Mouse (Mus musculus) B cell, adult 2 months (primary cell): ENCODE measurements around the gene Kri1.
"Not testable (repeated sequence)": the region's sequence is repeated elsewhere in the genome, so short reads cannot be mapped to it uniquely, and the experiment has no call there.

Experiments
- DNase-seq, 2 experiments: peaks; one replicate each; pipeline ENCODE4 v3.0.0; 2022

The Kri1 gene

DNA sequence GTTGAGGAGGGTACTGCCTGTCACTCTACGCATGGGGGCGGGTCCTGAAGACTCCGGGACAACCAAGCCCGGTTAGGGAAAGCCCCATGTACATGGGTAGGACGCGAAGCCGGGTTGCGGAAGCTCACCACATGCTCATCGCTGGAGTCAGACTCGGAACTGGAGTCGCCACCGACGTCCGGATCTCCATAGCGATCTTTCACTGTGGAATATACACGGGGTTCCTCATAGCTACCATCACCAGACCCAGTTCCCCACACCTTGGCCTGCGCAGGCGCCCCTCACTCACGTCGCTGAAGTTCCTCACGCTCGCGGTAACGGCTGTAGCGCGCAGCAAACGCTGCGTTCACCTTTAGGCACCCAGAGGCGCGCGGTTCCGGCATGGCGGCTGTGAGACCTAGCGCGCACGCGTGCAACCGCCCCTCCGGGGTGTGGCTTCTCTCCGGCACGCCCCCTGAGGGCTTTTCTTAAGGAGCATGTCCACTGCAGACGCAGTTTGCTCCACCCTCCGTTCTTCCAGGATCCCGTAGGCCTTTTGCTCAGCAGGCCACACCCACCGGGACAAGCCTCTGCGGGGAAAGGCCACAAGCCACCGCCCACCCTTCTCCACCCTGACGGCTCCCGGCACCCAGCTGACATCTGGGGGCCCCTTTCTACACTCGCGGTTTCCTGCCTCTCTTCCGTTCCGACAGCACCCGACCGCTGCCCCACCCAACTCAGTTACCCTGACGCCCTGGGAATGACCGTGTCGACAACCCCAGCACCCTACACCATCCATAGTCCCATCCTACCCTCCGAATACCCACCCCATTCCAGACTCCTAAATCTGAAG, at the start of gene Kri1:
Gene Kri1 (minus strand): TSS at position 399 of the 832 bp plus-strand sequence.
- peak; percentile 96 to 97 for DNase-seq

DNA sequence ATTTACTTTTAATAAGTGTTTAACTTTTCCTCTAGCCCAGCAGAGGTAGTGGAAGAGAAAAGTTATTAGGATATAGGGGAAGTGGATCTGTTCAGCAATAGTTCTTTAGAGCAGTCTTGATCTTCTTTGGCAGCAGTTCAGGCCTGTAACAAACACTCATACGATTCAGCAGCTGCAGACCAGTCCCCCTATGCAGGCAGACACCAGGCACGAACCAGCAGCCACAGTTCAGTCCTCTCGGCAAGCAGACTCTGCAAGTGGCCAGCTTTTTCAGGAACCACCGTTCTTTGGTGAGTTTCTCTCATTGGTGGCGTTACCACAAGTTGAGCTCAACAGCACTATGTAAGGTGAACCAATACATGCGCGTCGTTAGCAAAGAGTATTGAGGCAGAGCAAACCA, 48.7 kb upstream of the Kri1 start:
- DNase-seq, result no peak

DNA sequence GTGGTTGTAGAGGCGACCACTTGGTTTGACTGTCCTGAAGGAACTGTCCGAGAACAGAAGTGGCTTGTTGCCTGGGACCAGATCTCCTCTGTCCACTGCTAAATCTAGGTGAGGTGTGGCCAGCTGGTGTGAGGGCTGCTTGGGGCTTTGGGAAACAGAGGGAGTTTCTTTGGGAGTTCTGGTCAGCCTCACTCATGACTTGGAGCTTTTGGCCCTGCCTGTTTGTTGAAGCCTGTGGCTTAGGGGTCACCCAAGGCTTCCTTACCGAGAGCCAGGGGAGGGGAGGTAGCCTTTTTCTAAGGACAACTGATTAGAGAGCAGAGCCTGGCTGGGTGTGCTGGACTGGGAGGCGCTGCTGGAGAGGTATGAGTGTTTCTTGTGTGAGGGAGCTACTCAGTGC, 47.6 kb upstream of the Kri1 start:
- DNase-seq, result no peak

DNA sequence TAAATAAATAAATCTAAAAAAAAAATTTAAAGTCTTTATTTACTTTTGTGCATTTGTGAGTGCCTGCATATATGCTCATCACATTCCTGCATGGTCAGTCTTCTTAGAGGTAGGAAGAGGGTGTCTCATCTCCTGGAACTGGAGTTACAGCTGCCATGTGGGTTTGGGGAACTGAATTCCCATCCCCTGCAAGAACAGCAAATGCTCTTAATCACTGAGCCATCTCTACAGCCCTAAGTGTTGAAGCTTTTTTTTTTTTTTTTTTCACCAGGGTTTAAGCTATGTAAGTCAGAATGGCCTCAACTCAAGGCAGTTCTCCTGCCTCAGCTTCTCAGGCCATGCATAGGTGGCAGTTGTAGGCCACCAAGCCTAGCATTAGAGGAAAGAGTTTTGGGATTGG, 47.0 kb upstream of the Kri1 start:
- no peak for DNase-seq

DNA sequence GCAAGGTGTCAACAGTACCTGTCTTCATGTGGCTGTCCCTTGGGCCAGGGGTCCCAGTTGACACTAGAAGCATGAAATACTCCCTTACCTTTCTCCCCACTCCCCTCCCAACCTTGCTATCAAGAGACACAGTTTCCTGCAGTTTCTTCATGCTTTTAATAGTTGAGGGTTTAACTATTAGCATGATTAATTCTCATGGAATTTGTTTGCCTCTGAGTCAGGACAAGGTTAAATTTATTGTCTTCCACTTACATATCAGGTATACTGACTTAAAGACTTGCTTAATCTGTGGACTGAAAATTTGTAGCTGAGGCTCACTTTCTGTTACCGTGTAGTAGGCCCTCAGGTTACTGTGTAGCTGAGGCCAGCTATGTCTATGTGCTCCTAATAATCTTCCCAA, 45.8 kb upstream of the Kri1 start:
- no peak for DNase-seq

DNA sequence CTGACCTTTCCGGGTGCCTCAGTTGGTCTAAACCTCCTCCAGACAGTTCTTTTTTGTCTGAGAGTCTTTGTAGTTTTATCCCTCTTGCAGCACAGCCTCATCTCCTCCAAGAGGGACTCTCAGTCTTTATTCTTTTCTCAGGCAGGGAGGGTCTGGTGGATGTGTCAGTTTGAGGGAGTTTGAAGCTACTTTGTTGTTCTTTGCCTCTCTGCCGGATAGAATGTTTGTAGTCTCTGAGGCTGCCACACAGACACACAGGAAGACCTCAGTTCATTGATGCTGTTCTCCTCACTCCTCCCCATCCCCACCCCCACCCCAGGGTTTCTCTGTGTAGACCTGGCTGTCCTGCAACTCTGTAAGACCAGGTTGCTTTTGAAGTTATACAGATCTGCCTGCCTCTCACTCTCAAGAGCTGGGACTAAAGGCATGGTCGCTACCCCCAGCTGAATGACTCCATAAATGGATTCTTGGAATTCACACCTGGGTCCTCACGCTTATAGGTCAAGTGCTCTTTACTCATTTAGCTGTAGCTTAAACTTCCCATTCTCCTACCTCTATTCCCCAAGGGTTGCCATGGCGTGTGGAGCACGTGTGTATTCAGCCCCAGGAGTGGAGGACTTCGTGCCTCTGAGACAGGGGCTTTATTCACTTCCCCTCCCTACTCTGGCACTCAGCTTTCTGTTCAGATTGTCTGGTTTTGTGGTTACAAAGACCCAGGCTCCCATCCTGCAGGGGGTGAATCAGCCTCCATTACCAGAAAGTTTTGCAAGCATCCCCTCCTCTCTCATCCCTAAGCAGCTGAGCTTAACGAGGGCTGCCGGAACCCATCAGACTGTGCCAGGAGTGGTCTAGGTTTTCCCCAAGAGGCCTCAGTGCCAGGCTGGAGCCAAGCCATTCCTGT, 44.6 kb upstream of the Kri1 start:
- DNase-seq, result peak in 1 of 2 experiments; percentile 37

DNA sequence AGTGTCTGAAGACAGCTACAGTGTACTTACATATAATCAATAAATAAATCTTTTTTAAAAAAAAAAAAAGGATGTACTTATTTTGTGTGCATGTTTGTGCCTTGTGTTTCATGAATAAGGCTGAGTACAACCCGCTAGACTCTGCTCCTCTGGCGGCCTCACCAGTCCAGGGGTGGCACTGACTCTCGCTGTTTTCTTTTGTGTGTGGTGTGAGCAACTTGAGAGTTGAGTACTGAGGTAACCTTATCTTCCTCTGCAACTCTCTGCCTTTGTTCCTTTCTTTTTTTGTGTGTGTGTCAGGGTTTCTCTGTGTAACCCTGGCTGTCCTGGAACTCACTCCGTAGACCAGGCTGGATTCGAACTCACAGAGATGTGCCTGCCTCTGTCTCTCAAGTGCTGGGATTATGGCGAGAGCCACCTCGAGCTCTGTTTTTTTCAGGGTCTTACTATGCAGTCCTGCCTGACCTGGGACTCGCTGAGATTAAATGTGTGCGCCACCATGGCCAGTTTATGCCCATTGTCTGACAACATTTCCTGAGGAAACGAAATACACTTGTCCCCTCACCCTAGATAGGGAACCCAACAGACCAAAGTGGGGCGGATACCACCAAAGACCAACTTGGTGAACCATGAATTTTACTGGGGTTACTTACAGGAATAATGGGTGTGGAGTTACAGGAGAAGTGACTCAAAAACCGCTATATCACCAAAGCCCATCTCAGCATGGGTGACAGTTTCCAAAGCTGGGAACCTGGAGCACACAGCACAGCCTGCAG, 43.8 kb upstream of the Kri1 start:
- no peak for DNase-seq

DNA sequence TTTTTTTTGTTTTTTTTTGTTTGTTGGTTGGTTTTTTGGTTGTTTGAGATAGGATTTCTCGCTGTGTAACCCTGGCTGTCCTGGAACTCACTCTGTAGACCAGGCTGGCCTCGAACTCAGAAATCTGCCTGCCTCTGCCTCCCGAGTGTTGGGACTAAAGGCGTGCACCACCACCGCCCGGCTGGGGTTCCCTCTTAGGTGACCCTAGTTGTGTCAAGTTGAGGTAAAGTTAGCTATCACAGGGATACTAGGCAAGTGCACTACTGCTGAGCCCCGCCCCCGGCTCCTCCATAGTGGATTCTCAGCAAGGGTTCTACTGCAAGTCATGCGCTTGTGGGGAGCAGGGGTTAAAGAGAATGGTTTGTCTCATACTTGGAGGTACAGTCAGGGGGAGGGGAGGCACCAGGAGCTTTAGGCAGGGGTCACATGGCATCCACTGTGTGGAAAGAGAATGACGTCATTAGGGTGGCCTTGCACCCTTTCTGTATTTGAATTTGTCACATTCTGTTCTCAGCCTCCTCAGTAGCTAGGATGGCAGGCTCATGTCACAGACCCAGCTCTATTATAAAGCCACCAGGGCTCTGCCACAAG, 42.0 kb upstream of the Kri1 start:
- DNase-seq, result peak in 1 of 2 experiments; percentile 24

DNA sequence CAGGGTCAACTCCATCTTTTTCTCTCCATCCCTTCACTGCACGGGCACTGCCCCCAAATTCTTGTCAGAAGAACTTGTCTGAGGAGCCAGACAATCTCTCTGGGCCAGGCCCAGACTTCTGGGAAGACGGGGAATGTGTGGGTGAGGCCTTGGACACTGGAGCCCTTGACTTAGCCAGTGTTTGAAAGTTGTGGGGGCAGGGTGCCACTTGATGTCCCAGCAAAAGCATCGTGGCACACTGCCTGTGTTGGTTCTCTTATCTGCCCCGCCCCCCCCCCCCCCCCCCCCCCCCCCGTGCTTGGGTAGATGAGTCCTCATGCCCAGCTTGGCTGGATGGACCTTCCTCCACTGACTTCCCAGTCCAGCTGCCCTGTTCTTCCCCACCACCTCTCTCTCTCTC, 41.3 kb upstream of the Kri1 start:
- DNase-seq, result no peak

DNA sequence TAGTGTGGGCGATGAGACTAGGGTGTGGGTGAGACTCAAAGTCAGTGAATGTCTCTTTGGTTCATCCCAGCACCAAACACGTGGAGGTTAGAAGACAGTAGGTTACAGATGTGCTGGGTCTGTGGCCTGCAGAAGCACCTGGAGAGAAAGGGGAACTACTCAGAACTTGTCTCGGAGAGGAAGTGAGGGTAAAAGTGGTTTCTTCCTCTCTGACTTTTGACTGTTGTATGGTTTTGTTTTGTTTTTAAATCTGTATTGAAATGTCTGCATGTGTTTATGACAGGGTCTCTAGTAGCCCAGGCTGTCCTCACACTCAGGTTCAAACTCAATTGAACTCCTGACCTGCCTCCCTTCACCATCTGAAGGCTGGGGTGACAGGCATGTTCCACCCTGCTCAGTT, 40.3 kb upstream of the Kri1 start:
- DNase-seq, result peak; percentile 62 to 66

DNA sequence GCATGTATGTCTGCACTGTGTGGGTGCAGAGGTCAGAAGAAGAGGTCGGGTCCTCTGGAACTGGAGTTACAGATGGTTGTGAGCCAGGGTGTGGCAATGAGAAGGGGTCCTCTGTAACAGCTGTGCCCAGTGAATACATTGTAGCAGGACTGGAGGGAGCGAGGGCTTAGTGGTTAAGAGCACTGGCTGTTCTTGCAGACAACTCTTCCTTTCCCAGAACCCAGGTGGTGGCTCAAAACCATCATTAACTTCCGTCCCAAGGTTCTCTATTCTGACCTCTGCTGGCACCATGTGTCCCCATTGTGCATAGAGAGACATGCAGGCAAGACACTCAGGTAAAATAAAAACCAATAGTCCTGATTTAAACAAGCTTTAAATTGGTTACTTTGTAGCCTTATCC, 39.8 kb upstream of the Kri1 start:
- no peak for DNase-seq

DNA sequence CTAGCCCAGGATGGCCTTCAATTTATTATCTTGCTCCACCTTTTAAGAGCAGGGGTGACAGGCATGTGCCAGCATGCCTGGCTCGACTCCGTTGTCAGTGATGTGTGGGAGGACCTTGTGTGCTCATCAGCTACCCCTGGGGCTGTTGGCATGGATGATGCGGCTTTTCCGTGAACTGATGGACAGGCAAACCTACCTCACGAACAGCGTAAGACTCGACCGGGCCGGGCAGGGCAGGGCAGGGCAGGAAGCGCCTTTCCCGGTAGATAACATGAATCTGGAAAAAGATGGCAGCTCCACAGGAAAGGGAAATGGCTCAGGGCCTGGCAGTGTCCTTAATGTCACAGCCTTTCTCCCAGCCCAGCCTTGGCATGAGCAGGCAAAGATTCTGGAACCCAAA, 36.5 kb upstream of the Kri1 start:
- DNase-seq, result no peak

DNA sequence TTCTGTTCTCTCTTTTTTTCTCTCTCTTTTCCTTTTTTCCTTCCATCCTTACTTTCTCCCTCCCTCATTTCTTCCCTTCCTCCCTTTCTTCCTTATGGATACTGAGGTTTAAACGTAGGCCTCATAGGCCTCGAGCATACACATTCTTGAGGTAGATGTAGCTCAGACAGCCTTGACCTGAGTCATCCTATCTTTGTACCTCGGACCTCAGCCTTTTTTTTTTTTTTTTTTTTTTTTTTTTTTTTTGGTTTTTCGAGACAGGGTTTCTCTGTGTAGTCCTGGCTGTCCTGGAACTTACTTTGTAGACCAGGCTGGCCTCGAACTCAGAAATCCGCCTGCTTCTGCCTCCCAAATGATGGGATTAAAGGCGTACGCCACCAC, 35.1 kb upstream of the Kri1 start:
- not testable (repeated sequence) for DNase-seq

DNA sequence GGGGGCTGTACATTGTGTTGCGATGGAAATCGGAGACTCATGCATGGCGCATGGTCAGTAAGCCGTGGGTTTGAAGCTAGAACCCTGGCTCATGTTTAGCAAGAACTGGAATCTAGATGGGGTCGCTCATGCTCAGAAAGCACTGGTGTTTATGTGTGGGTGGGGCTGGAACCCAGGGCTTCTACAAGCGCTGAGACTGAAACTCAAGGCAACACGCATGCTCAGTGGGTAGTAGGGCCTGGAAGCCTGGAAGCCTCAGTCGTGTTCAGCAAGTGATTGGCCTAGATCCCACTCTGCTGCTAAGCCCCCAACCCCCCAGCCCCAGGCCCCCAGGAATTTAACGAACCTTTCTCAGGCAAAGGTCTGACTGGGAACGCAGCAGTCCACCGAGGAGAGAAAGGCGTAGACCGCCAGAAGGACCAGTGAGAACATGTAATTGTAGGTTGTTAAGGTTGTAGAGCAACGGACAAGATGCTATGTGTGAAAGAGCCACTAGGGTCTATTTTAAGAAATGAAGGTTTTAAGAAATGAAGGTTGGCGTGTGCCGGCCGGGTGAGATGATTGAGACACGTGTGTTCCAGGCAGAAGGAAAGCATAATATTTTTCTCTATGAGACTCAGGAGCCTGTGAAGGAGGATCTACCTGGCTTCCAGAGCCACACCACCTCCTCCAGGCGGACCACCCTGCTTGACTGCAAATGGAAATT, 34.6 kb upstream of the Kri1 start:
- DNase-seq, result peak; percentile 37 to 38

DNA sequence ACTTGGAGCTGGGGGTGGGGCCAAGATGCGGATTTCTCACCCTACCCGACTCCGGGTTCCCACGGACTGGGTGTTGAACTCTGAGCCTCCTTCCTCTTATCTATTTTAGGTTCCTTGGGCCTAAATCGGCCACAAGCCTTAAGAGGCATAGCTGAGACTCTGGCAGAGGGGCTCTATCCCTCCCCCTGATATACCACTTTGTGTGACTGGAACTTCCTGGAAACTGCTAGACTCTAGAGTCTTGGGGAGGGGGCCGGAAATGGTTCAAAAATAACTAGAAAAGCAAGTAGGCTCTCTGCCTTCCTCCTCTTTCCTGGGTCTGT, 33.7 kb upstream of the Kri1 start:
- peak; percentile 72 to 74 for DNase-seq

DNA sequence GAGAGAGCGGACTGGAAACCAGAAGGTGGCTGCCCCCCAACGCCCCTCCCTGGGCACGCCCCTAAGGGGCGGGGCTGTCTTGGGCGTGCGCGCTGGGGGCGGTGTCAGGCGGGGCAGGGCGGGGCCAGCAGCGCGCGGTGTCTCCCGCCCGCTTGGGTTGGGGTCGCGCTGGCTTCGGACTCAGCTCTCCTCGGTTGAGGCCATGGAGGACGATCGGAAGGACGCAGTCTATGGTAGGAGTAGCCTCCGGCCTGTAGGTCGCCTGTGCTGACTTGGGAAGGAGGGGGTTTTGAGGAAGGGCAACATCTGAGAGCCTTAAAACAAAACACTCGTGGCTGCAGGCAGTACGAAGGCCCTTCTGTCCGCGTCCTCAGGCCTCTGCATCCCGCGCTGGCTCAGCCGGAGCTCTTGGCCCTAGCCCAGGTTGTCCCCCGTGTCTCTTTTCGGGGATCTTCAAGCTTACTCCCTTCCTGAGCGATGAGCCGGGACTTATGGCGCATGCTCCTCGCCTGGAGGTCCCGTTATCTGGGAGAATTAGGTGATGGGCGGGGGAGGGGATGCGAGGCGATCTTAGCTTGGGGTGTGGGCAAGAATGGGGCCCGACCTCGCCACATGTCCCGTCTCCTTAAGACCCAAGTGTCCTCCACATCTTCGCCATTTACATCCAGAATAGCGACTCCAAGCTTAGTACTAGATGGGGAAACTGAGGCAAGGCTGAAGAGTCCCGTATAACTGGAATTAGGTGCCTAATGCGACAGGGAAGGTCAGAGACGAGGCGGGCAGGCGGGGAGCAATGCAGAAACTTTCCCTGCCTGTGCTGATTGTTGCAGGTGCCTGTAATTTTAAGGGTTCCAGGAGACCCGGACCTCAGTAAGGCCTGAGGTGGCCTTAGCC, 33.1 kb upstream of the Kri1 start, which contains the start of gene Slc44a2:
Gene Slc44a2 (plus strand): TSS at position 80 of the 894 bp plus-strand sequence.
- peak; percentile 92 to 95 for DNase-seq

DNA sequence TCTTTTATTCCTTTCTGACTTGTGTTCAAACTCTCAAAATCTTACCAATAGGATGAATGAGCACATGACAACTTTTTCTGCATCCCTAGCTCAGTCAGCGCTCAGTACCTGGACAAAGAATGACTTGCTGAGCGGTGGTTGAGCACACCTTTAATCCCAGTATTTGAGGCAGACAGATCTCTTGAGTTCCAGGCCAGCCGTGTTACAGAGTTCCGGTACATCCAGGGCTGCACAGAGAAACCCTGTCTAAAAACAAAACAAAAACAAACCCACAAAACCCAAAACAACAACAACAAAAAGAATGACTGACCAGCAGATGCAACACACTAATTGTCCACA, 32.5 kb upstream of the Kri1 start:
- DNase-seq, result no peak

DNA sequence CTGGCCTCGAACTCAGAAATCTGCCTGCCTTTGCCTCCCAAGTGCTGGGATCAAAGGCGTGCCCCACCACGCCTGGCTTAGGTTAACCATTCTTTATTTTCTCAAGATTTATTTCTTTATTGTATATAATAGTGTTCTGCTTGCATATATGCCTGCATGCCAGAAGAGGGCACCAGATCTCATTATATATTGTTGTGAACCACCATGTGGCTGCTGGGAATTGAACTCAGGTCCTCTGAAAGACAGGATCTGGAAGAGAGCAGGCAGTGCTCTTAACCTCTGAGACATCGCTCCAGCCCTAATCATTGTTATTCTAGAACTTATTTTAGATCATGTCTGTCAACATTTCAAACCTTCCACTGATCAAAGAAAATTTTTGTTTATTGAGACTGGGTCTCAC, 31.7 kb upstream of the Kri1 start:
- no peak for DNase-seq

DNA sequence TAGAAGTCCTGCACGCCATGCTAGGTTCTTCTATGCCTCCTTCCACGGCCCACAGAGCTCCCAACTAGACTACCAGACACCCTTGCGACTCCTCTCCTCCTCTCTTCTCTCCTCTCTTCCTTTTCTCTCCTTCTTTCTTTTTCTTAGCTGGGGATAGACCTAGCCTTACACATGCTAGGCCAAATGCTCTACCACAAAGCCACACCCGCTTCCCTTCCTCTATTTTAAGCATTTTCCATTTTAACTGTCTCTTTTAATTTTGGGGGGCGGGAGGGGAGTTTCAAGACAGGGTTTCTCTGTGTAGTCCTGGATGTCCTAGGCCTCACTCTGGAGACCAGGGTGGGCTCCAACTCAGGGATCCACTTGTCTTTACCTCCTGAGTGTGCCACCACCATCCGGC, 31.0 kb upstream of the Kri1 start:
- DNase-seq, result no peak

DNA sequence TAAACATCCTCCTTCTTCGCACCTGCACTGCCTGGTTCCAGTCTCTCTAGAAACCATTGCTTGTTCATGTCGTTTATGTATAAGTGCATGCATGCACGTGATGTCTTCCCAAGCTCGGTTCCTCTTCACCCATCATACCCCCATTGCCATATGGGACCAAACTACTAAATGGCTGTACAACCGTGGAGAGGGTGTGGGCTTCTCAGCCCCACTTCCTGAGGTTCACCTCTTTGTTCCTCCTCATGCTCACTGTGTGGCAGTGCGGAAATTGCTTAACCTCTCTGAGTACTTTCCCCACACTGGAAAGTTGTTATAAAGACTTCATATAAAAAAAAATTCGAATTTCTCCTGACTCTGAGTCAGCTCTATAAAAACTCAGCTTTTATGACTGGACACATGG, 28.9 kb upstream of the Kri1 start:
- peak; percentile 20 to 29 for DNase-seq

DNA sequence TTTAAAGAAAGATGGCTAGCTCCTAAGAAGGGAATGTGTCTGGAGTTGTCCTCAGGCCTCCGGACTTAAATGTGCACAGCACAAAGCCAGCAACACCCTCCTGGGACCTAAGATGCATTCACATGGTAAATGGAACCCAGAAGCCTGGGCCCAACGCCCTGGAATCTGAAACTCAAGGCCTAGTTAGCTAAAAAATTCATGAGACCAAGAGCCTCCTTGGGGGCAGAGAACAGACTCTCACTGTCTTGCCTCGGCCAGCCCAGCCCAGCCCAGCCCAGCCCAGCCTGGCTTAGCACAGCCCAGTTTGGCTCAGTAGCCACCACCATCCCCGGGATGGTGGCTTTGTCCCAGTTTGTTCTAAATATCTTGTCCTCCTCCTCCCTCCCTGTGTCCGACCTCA, 27.7 kb upstream of the Kri1 start:
- no peak for DNase-seq
